In genomic region chr19:37574802-37575201, GRCm38 (mm10) we compare ENCODE assay signal across 15 mouse cellular contexts. TPM values are rescaled to one million over a fixed set of nuclear protein-coding genes. Genes with fewer than 3 reads are reported as not detected.
A peak's percentile ranks its signal among the peaks of the same experiment; 100 is the strongest.
DNase-seq lines count a peak whose midpoint lies in the region; ATAC-seq lines count a peak whose summit lies in the region.
"Had no signal": no experiment of that assay in that cellular context is flagged by ENCODE, and none has a peak within 500 bp of the region (broad histone marks: within the 10 kb centered on the region; RNA-seq: fewer than 3 reads in every experiment).

No protein-coding gene starts in this region.

- no peaks in the 10 kb centered on the region for H3K27me3 ChIP-seq in stomach, embryonic 16.5 days (ENCODE audit: control insufficient read depth, insufficient read depth, low read length)
- H3K27me3 ChIP-seq: liver, embryonic 13.5 days; megakaryocyte, embryonic 14.5 days had no signal

- WGBS in stomach, embryonic 16.5 days = 48% methylated on average over 5 of the region's 5 CpGs

- no peak overlapping the region for H3K4me3 ChIP-seq in stomach, embryonic 16.5 days (replicated peaks; ENCODE audit: low read length)
- H3K4me3 ChIP-seq: liver, embryonic 13.5 days; megakaryocyte, embryonic 14.5 days had no signal

- ATAC-seq in stomach, embryonic 16.5 days (ENCODE audit: insufficient read depth, low FRiP score) = peak; percentile 56; the same call in 1 of the 2 replicates
- ATAC-seq: CD4-positive, CD25-positive, alpha-beta regulatory T cell, adult 4 months; inflammation-experienced regulatory T-cells, adult 6 months had no signal

- no peaks in the 10 kb centered on the region for H3K36me3 ChIP-seq in stomach, embryonic 16.5 days (ENCODE audit: control insufficient read depth, insufficient read depth, low read length)

- H3K4me2 ChIP-seq in stomach, embryonic 16.5 days (ENCODE audit: low read depth, low read length) = no peak overlapping the region
- H3K4me2 ChIP-seq: liver, embryonic 13.5 days had no signal

- no peaks in the 10 kb centered on the region for H3K9me3 ChIP-seq in stomach, embryonic 16.5 days (replicated peaks; ENCODE audit: control insufficient read depth, low read length)
- H3K9me3 ChIP-seq: liver, embryonic 13.5 days; megakaryocyte, embryonic 14.5 days had no signal

- no peak overlapping the region for H3K9ac ChIP-seq in stomach, embryonic 16.5 days (ENCODE audit: low read length)
- H3K9ac ChIP-seq: liver, embryonic 13.5 days had no signal

- peak; percentile 34 for DNase-seq in gastrocnemius, postnatal 10 days
- DNase-seq in gastrocnemius, adult 8-10 months (ENCODE audit: low spot score in 2 of 2) = no peak
- DNase-seq in lung, postnatal 10 days = peak; percentile 29
- DNase-seq in lung, adult 18-20 months = no peak
- DNase-seq in brain, adult 2 months (ENCODE audit: low read depth, low spot score) = peak; percentile 67
- DNase-seq in cerebellum, postnatal 14 days = no peak
- no peak for DNase-seq in cerebellum, postnatal 4 days (ENCODE audit: low spot score in 2 of 2)
- DNase-seq: cerebellum, adult 9-11 months; liver, embryonic 13.5 days; right cerebral cortex, postnatal 25 days; thymus, postnatal 25 days had no signal

- H3K27ac ChIP-seq in stomach, embryonic 16.5 days (ENCODE audit: low read length) = no peak overlapping the region
- H3K27ac ChIP-seq: liver, embryonic 13.5 days had no signal

- H3K4me1 ChIP-seq in stomach, embryonic 16.5 days (ENCODE audit: control insufficient read depth, insufficient read depth, low read length) = no peaks in the 10 kb centered on the region; the same call in 1 of the 2 replicates
- H3K4me1 ChIP-seq: liver, embryonic 13.5 days had no signal

RNA-seq across cellular contexts. Expression of gene Exoc6, which starts 24.6 kb away (rescaled TPM):
- 10 to 100 TPM; 44.6 to 46.1 TPM for total RNA-seq in gastrocnemius, postnatal 10 days (2021)
- total RNA-seq in gastrocnemius, adult 8-10 months (2022) = 10 to 100 TPM; 53.9 to 59.3 (median 55.6) TPM
- 14.1 and 14.6 TPM in 2 replicates for polyA plus RNA-seq in stomach, embryonic 16.5 days (2015; fragmentation: Nextera tagmentation; extraction: Ambion mirVana)

Comparison
In these comparisons a context has a peak if more than half of its experiments do, and no peak if none do; other contexts are left out.
1. DNase-seq: peak in gastrocnemius, postnatal 10 days (single experiment), lung, postnatal 10 days (single experiment) and brain, adult 2 months (single experiment); none in gastrocnemius, adult 8-10 months (0 of 2), lung, adult 18-20 months (0 of 2), cerebellum, postnatal 14 days (0 of 2) and cerebellum, postnatal 4 days (0 of 2).